Mouse (Mus musculus) c-Kit-positive CD71-positive TER-119-positive erythroid progenitor cells, embryonic 14.5 days (primary cell): Measurements from ENCODE around the gene Spire2.
"Not testable (repeated sequence)": the region's sequence is repeated elsewhere in the genome, so short reads cannot be mapped to it uniquely, and the experiment has no call there.

ENCODE experiments used
- DNase-seq: peaks from one replicate; pipeline ENCODE4 v3.0.0-alpha.2; 2013; ENCODE audit warnings: low spot score

Spire2 gene

GRCm38 (mm10) chr8:123384883-123385540 is 52.5 kb downstream of the Spire2 start:
- DNase-seq: peak; percentile 38

- no peak for DNase-seq
Observed at GRCm38 (mm10) chr8:123387041-123387440, 54.5 kb downstream of the Spire2 start.

GRCm38 (mm10) chr8:123387801-123388200 is 55.3 kb downstream of the Spire2 start:
- DNase-seq: no peak

- DNase-seq: no peak
Observed at GRCm38 (mm10) chr8:123389026-123389425, 56.5 kb downstream of the Spire2 start.

- DNase-seq: no peak
Observed at GRCm38 (mm10) chr8:123398308-123398707, 65.8 kb downstream of the Spire2 start.

GRCm38 (mm10) chr8:123401936-123402335 is 69.4 kb downstream of the Spire2 start:
- DNase-seq: no peak

- DNase-seq: no peak
Observed at GRCm38 (mm10) chr8:123402730-123403326, 70.3 kb downstream of the Spire2 start.

- DNase-seq: no peak
Observed at GRCm38 (mm10) chr8:123404521-123404920, 72.0 kb downstream of the Spire2 start.

- peak; percentile 67 for DNase-seq
Observed at GRCm38 (mm10) chr8:123406786-123407185, 74.3 kb downstream of the Spire2 start, which contains the start of gene Mc1r. Gene Mc1r (plus strand): TSS chr8:123407107.

GRCm38 (mm10) chr8:123407612-123408011 is 75.1 kb downstream of the Spire2 start:
- no peak for DNase-seq

GRCm38 (mm10) chr8:123408586-123409544 is 76.4 kb downstream of the Spire2 start:
- DNase-seq: no peak

- no peak for DNase-seq
Observed at GRCm38 (mm10) chr8:123410049-123410587, 77.6 kb downstream of the Spire2 start.

GRCm38 (mm10) chr8:123410788-123411187 is 78.3 kb downstream of the Spire2 start:
- DNase-seq: no peak

GRCm38 (mm10) chr8:123411246-123411645 is 78.7 kb downstream of the Spire2 start, which contains the start of gene Tubb3:
Gene Tubb3 (plus strand): TSS chr8:123411424.
- DNase-seq: peak; percentile 68

- DNase-seq: no peak
Observed at GRCm38 (mm10) chr8:123411781-123412327, 79.3 kb downstream of the Spire2 start.

- no peak for DNase-seq
Observed at GRCm38 (mm10) chr8:123412560-123413170, 80.2 kb downstream of the Spire2 start.

- DNase-seq: no peak
Observed at GRCm38 (mm10) chr8:123414255-123414654, 81.7 kb downstream of the Spire2 start.

GRCm38 (mm10) chr8:123414997-123415696 is 82.6 kb downstream of the Spire2 start:
- DNase-seq: not testable (repeated sequence)

GRCm38 (mm10) chr8:123415967-123416943 is 83.7 kb downstream of the Spire2 start:
- DNase-seq: no peak
